Mouse (Mus musculus) stomach, postnatal 0 days (tissue): Measurements from ENCODE around the gene Hs3st5.

Source experiments
- CTCF ChIP-seq: IDR thresholded peaks from 2 replicates; pipeline ENCODE4 v1.5.1; 2016; ENCODE audit warnings: antibody characterized with exemption, low read depth, mild to moderate bottlenecking, moderate library complexity
- EP300 ChIP-seq: optimal IDR thresholded peaks from 2 replicates; pipeline ENCODE3; 2016; ENCODE audit warnings: antibody characterized with exemption

- TF ChIP-seq EP300 (no peak), CTCF (no peak)
These were observed 38.0 kb upstream of the Hs3st5 start for GRCm38 (mm10) chr10:36468664-36469063.
